Mouse (Mus musculus) lung, embryonic 14.5 days (tissue): ENCODE results near the gene Fbxl5. TPM values are rescaled to one million over a fixed set of nuclear protein-coding genes. Genes with fewer than 3 reads are reported as not detected.

Experiments used
- ATAC-seq: fragments of 200-750 bp; cut with Nextera tagmentation; 2 replicates; pipeline ENCODE4 v1.8.0; 2017; ENCODE audit warnings: mild to moderate bottlenecking, moderate TSS enrichment, moderate library complexity; ENCODE audit not compliant: insufficient read depth
- DNase-seq: peaks from one replicate; pipeline ENCODE4 v3.0.0-alpha.2; 2015
- H3K27ac ChIP-seq: fragments of 300-500 bp; sonication (generic); 2 replicates; pipeline ENCODE4 v1.5.1; 2014; ENCODE audit warnings: low read depth, mild to moderate bottlenecking, moderate library complexity
- H3K27me3 ChIP-seq: fragments of 300-500 bp; sonication (generic); 2 replicates; pipeline ENCODE4 v1.6.1; 2014; ENCODE audit warnings: low read length, control low read depth; ENCODE audit not compliant: insufficient read depth
- H3K36me3 ChIP-seq: fragments of 300-500 bp; sonication (generic); 2 replicates; pipeline ENCODE4 v1.6.1; 2014; ENCODE audit warnings: control low read depth; ENCODE audit not compliant: insufficient read depth
- H3K4me1 ChIP-seq: fragments of 300-500 bp; sonication (generic); 2 replicates; pipeline ENCODE4 v1.6.1; 2014; ENCODE audit warnings: antibody characterized with exemption, control low read depth; ENCODE audit not compliant: insufficient read depth
- H3K4me2 ChIP-seq: fragments of 300-500 bp; sonication (generic); 2 replicates; pipeline ENCODE4 v1.6.1; 2014; ENCODE audit warnings: mild to moderate bottlenecking
- H3K4me3 ChIP-seq: fragments of 300-500 bp; sonication (generic); 2 replicates; pipeline ENCODE4 v1.5.1; 2014; ENCODE audit warnings: low read depth, low read length
- H3K9ac ChIP-seq: fragments of 300-500 bp; sonication (generic); 2 replicates; pipeline ENCODE4 v1.6.1; 2014
- H3K9me3 ChIP-seq: fragments of 300-500 bp; sonication (generic); 2 replicates; pipeline ENCODE4 v1.6.1; 2016; ENCODE audit warnings: low read depth, low read length, control low read depth
- CTCF ChIP-seq: IDR thresholded peaks from 2 replicates; pipeline ENCODE4 v1.5.1; 2016; ENCODE audit warnings: antibody characterized with exemption, low read depth
- WGBS: fragments of 180-500 bp; shearing (Covaris S2); extraction: QIAGEN DNeasy Blood & Tissue Kit; methylation state at CpG from one replicate; pipeline ENCODE4 v1.1.7; 2014; 5-methylcytosine and 5-hydroxymethylcytosine counted together
- polyA plus RNA-seq: library from polyadenylated mRNA; unstranded; fragments of >200 nt; fragmentation: Nextera tagmentation; extraction: Ambion mirVana; gene quantifications from 2 replicates; pipeline ENCODE4 v1.2.1, GENCODE M21; 2014

Gene Fbxl5
- polyA plus RNA-seq, 1 experiment from 2014 or later: 73.2 TPM

DNA sequence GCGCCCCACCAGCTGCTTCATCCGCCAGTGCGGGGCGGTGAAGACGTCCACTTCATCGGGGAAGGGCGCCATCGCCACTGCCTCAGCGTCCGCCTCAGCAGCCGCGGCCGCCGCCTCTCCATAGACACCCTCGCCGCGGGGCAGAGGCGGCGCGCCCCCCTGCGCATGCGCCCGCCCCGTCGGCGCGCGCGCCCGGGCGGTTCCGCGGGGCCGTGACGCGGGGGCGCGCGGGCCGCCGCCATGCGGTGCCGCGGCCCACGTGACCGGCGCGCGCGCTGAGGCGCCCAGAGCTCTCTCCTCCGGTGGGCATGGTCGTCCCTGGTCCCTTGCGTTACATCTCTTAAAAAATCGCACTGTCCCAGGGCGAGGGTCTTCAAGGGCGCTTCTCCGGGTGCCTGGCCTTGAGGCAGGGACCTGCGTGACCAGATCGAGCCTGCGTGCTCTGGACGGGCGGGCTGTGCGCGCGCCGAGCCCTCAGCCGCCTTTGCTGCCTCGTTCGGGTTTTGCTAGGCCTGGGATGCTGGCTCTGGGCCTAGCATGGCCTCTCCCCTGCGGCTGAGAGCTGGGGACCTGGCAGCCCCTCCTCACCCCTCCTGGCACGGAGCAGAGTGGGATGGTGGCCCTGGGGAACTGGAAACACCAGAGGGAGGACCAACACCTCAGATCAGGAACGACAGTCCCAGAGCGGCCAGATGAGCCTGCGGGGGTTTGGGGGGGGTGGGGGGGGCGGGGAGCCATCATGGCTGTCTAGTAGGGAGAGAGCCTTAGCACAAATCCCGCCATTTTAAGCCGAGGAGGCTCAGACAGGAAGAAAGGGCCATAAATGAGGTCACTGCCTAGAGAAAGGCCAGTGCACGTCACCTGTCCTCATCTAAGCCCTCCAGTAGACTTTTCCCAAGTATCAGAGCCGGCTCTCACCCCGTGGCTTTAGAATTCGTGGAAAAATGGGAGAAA lies 39.2 kb downstream of the Fbxl5 start:
- ATAC-seq (peak; percentile 92), DNase-seq (peak; percentile 92)
- H3K4me3 ChIP-seq: peak overlapping the region; percentile 87
- H3K27ac ChIP-seq: peak overlapping the region; percentile 96
- WGBS: 4% methylated on average over 75 of the region's 82 CpGs
- H3K9ac ChIP-seq: peak overlapping the region; percentile 97
- no peak for TF ChIP-seq CTCF
- no peaks in the 10 kb centered on the region for H3K36me3 ChIP-seq
- peaks cover 14% of the 10 kb centered on the region for H3K4me1 ChIP-seq
- no peaks in the 10 kb centered on the region for H3K27me3 ChIP-seq
- peak overlapping the region; percentile 86 for H3K4me2 ChIP-seq
- H3K9me3 ChIP-seq: no peaks in the 10 kb centered on the region

DNA sequence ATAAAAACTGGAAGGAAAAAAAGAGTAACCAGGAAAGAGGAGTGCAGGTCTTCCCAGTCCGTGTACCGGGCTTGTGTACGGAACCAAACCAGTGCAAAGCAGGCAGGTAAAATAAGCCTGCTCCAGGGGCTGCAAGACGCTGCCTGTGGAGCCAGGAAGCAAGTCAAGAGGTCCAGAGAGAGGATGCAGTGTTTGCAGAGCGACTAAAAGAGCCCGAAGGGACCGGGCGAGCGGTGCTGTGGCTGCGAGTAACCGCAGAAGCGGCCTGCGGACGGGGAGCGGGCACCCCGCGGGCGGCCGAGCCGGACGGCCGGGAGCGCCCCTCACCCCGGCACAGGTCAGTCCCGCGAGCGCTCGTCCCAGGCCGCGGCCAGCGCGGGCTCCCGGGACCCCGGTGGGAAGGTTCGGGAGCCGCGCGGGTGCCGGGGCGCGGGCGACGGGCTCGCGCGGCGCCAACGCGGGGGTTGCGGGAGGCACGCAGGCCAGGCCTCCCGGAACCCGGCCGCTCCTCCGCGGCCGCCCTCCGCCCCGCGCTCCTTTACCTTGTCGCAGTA lies 39.9 kb downstream of the Fbxl5 start:
- peak; percentile 62 for DNase-seq
- H3K4me3 ChIP-seq: peak overlapping the region; percentile 87
- H3K36me3 ChIP-seq: no peaks in the 10 kb centered on the region
- H3K9me3 ChIP-seq: no peaks in the 10 kb centered on the region
- peak overlapping the region; percentile 96 for H3K27ac ChIP-seq
- peak; percentile 63 for ATAC-seq
- H3K4me1 ChIP-seq: peaks cover 17% of the 10 kb centered on the region
- WGBS: under 1% methylated on average over 58 of the region's 61 CpGs
- TF ChIP-seq CTCF: no peak
- H3K27me3 ChIP-seq: no peaks in the 10 kb centered on the region
- peak overlapping the region; percentile 86 for H3K4me2 ChIP-seq
- peak overlapping the region; percentile 97 for H3K9ac ChIP-seq

DNA sequence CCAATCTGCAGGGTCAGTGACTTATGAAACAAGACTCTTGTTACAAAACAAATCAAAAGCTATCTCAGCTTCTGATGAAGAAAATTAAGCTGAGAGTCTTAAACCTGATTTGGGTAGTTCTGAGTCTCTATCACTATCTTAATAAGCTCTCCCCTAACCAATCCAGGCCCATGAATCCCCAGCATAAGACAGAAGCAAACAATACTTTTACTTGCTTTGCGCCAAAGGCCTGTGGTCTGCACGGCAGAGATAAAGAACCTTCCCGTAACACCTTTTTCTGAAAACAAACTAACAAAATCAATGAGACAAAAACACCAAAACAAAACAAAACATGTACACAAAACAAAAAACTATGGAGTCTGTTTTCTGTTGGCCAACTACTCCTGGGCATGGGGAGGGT lies 42.9 kb downstream of the Fbxl5 start:
- 95% methylated on average over 3 of the region's 3 CpGs for WGBS
- no peak for DNase-seq
- Histone ChIP-seq H3K9ac (no peak overlapping the region), H3K27me3 (no peaks in the 10 kb centered on the region), H3K9me3 (no peaks in the 10 kb centered on the region), H3K4me3 (no peak overlapping the region), H3K27ac (no peak overlapping the region), H3K4me2 (no peak overlapping the region), H3K36me3 (no peaks in the 10 kb centered on the region), H3K4me1 (peaks cover 24% of the 10 kb centered on the region)
- TF ChIP-seq CTCF: no peak
- no peak for ATAC-seq

- Histone ChIP-seq H3K4me1 (peaks cover 21% of the 10 kb centered on the region), H3K4me3 (no peak overlapping the region), H3K27ac (peak overlapping the region; percentile 54; the same call in 1 of the 2 replicates), H3K4me2 (peak overlapping the region; percentile 11; the same call in 1 of the 2 replicates), H3K9me3 (no peaks in the 10 kb centered on the region), H3K36me3 (0 out of 2 replicates have a peak, but pooled peaks cover 5% of the 10 kb centered on the region), H3K9ac (no peak overlapping the region), H3K27me3 (no peaks in the 10 kb centered on the region)
- 40% methylated on average over 1 of the region's 1 CpGs for WGBS
- DNase-seq (peak; percentile 63), ATAC-seq (no peak)
- TF ChIP-seq CTCF: no peak
Measured at GRCm38 (mm10) chr5:43776993-43777392, 44.4 kb downstream of the Fbxl5 start.

DNA sequence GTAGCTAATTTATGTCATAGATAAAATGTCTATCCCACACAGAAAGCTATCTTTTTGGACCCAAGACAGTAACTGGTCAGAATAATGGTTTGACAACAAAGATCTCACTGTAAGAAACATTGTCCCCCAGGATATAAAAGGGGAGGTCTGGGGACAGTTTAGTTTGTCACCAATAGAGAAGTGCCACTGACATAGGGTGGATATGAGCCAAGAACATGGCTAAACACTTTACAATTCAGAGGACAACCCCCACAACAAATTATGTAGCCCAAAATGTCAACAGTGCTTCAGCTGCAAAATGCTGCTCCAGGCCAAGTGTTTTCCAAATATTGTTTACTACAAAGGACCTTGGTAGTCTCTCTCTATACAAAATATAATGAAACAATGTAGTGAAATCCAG lies 45.0 kb downstream of the Fbxl5 start:
- Histone ChIP-seq H3K4me1 (peaks cover 21% of the 10 kb centered on the region), H3K36me3 (0 out of 2 replicates have a peak, but pooled peaks cover 8% of the 10 kb centered on the region), H3K4me2 (peak overlapping the region; percentile 11; the same call in 1 of the 2 replicates), H3K27ac (no peak overlapping the region), H3K27me3 (no peaks in the 10 kb centered on the region), H3K9me3 (no peaks in the 10 kb centered on the region), H3K9ac (no peak overlapping the region), H3K4me3 (no peak overlapping the region)
- TF ChIP-seq CTCF: no peak
- peak; percentile 90 for ATAC-seq
- DNase-seq: peak; percentile 84

DNA sequence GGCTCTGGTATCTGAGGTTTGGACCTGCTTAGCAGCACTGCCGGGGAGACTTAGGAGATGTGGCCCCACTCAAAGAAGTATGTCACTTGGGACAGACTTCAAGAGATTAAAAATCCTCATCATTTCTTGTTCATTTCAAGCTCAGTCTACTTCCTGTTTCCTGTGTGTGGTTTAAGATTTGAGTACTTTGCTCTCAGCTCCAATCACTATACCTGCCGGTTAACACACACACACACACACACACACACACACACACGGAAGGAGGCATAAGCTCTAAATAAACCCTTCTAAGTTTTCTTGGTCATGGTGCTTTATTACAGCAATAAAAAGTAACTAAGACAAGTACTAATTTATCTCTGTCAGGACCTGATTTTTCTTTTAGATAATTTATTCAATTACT lies 49.9 kb downstream of the Fbxl5 start:
- ATAC-seq: no peak
- Histone ChIP-seq H3K4me2 (no peak overlapping the region), H3K36me3 (peaks cover 36% of the 10 kb centered on the region), H3K27me3 (no peaks in the 10 kb centered on the region), H3K4me1 (peaks cover 7% of the 10 kb centered on the region), H3K4me3 (no peak overlapping the region), H3K9ac (no peak overlapping the region), H3K27ac (no peak overlapping the region), H3K9me3 (no peaks in the 10 kb centered on the region)
- 81% methylated on average over 3 of the region's 3 CpGs for WGBS
- no peak for TF ChIP-seq CTCF
- no peak for DNase-seq

- TF ChIP-seq CTCF: no peak
- H3K9ac ChIP-seq: no peak overlapping the region
- H3K4me2 ChIP-seq: no peak overlapping the region
- no peaks in the 10 kb centered on the region for H3K27me3 ChIP-seq
- no peaks in the 10 kb centered on the region for H3K9me3 ChIP-seq
- H3K27ac ChIP-seq: no peak overlapping the region
- WGBS: 78% methylated on average over 3 of the region's 3 CpGs
- ATAC-seq (no peak), DNase-seq (no peak)
- H3K36me3 ChIP-seq: peaks cover 38% of the 10 kb centered on the region
- peaks cover 3% of the 10 kb centered on the region for H3K4me1 ChIP-seq
- no peak overlapping the region for H3K4me3 ChIP-seq
Measured at GRCm38 (mm10) chr5:43770618-43771354, 50.7 kb downstream of the Fbxl5 start.
